Mouse (Mus musculus) neutrophil, adult 5-6 weeks (primary cell): ENCODE measurements around the gene Pnma5. TPM values are rescaled to one million over a fixed set of nuclear protein-coding genes. Genes with fewer than 3 reads are reported as not detected.

Experiments used
- ATAC-seq: fragments of 151-379, 151-347 bp; 2 replicates; pipeline ENCODE4 v1.8.0; 2017; ENCODE audit warnings: mild to moderate bottlenecking, moderate TSS enrichment; ENCODE audit not compliant: insufficient number of reproducible peaks, poor library complexity, low FRiP score, severe bottlenecking; ENCODE audit errors: extremely low read depth
- total RNA-seq: library from RNA; stranded (forward); fragments of 200-1000 nt; gene quantifications from 2 replicates; pipeline ENCODE4 v1.2.3, GENCODE M21; 2017

Pnma5 gene
- total RNA-seq, 1 experiment from 2014 or later: not detected

- no peak for ATAC-seq
Measured at GRCm38 (mm10) chrX:72987520-72987905, 49.4 kb downstream of the Pnma5 start.

GRCm38 (mm10) chrX:72986841-72987519 lies 49.9 kb downstream of the Pnma5 start, which contains the start of gene Zfp185:
Zfp185 (plus strand) TSS chrX:72987339.
- ATAC-seq: no peak

GRCm38 (mm10) chrX:72985607-72986006 lies 51.3 kb downstream of the Pnma5 start:
- no peak for ATAC-seq

Other genes starting within 250 kb of the Pnma5 start
- gene Gabrq, start 211.9 kb downstream of the Pnma5 start, total RNA-seq: not detected in 2 replicates
- 43.0 and 52.5 TPM in 2 replicates for gene Cetn2, start 118.7 kb downstream of the Pnma5 start, total RNA-seq
- 6.9 and 7.9 TPM in 2 replicates for gene Nsdhl, start 118.5 kb downstream of the Pnma5 start, total RNA-seq
- 0.70 and 1.2 TPM in 2 replicates for gene Zfp185, start 49.8 kb downstream of the Pnma5 start, total RNA-seq
- not detected in 2 replicates for gene Pnma3, start 27.7 kb upstream of the Pnma5 start, total RNA-seq
- 14.2 and 15.1 TPM in 2 replicates for gene Xlr4a, start 45.4 kb upstream of the Pnma5 start, total RNA-seq
- gene Xlr3a, start 60.0 kb upstream of the Pnma5 start, total RNA-seq: 1.2 and 2.1 TPM in 2 replicates
- not detected in 2 replicates for gene Gm14685, start 79.9 kb upstream of the Pnma5 start, total RNA-seq
- gene Xlr5b, start 111.7 kb upstream of the Pnma5 start, total RNA-seq: not detected in 2 replicates
- not detected in 2 replicates for gene DXBay18, start 112.3 kb upstream of the Pnma5 start, total RNA-seq
- not detected in 2 replicates for gene Spin2d, start 139.9 kb upstream of the Pnma5 start, total RNA-seq
- 10.7 and 12.6 TPM in 2 replicates for gene Xlr3b, start 155.1 kb upstream of the Pnma5 start, total RNA-seq
- 58.9 and 71.6 TPM in 2 replicates for gene Xlr4b, start 177.2 kb upstream of the Pnma5 start, total RNA-seq
- 5.0 and 5.4 TPM in 2 replicates for gene F8a, start 191.2 kb upstream of the Pnma5 start, total RNA-seq
- 11.1 and 24.4 TPM in 2 replicates for gene Xlr4c, start 206.0 kb upstream of the Pnma5 start, total RNA-seq
- gene Xlr3c, start 228.3 kb upstream of the Pnma5 start, total RNA-seq: not detected in 2 replicates